Mouse (Mus musculus): ENCODE measurements at regions not wholly inside any gene's neighbourhood (a gene's known extent, or its start where the extent isn't known, plus 50 kb on each side); places are given as distances from the start of the nearest gene placed in this dataset.

DNA sequence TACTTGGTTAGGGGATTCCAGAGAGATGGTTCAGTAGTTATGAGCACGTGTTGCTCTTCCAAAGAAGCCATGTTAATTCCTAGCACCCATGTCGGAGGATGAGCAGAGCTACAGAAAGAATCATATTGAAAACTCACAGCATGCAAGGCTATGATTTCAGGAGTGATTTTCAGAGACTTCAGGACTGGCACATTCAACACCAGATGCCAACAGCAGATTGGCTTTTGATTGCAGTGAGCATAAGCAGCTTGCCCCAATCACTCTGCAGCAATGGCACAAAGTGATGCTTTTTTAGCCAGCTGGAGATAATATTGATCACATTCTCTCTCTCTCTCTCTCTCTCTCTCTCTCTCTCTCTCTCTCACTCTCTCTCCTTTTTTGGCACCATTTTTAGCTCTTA lies 166.6 kb upstream of the Chrm3 start:
- DNase-seq, result no peak

DNA sequence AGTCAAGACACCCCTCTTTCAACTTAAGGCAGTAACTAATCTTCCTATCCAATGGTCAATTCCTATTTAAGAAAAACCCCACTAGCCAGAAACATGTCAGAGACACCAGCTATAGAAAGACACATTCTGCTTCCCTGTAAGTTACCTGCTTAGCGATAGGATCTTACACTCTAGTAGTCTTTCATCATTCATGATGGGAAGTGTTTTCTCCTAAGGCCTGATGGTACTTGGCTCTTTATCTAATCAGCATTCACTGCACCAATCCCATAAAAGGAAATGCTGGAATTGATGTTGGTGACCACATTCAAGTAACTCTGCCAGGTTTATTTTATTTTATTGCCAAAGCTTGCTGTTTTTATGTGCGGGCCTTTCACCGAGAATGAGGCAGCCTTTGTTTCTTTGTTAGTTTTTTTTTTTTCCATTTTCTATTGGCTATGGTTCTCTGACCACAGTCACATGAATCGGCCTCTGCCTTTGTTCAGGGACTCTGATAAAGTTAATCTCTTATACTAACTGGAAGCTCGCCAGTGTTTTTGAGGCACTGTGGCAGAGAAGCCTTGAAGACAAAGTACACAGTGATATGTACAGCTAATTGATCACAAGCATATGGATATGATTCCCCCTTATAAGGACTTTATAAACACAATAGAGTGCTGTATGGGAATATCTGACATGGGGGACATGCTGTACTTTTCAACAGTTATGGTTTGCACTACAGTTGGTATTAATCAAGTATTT lies 166.0 kb upstream of the Chrm3 start:
- DNase-seq, result no peak

DNA sequence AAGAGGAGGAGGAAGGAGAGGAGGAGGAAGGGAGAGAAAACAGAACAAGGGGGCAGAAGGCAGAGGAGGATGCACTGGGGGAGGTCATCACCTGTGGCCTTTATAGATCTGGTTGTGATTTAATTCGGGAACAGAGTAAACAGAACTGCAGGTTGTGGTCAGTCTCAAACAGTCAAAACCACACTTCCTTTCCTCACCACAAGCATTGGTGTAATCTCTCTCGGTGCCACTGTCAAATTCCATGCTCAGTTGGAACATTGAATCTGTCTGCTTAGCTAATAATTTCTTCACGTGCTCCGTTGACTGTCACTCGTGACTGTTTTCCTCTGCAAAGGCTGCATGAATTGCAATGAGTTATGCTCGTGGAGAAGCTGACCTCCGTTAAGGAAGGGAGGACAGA lies 143.6 kb upstream of the Chrm3 start:
- no peak for DNase-seq

DNA sequence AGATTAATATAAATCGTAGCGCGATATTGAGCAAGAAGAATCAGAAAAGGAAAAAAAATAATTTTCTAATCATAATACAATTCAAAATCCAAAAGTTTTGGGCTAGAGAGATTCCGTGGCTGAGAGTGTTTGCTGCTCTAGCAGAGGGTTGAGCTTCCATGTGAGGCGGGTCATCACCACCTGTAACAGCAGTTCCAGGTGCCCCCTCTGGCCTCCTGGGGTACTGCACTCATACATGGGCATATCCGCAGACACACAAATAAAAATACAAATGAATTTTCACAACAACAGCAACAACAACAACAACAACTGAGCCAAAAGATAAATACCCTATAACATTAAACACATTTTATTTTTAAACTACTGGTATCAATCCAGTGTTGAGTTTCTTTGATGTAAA lies 94.7 kb upstream of the Chrm3 start:
- peak in 1 of 2 experiments; percentile 4 for DNase-seq

DNA sequence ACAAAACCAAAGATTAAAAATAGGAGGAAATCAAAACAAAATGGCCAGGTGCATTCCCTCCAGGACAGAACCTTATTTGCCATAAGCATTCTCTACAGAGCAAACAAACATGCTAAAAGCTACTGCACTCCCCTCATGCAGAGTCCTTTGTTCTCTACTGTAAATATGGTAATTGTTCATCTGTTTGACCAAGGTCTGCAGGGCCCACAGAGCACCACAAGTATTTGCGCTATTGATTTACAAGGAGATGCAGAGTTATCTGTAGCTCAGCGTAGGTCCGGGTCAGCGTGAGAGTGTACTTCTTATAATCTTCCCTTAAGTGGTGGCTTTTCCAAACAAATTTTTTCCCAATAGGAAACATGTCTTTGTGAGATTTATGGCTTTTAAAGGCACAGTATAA lies 94.0 kb upstream of the Chrm3 start:
- DNase-seq, result no peak

DNA sequence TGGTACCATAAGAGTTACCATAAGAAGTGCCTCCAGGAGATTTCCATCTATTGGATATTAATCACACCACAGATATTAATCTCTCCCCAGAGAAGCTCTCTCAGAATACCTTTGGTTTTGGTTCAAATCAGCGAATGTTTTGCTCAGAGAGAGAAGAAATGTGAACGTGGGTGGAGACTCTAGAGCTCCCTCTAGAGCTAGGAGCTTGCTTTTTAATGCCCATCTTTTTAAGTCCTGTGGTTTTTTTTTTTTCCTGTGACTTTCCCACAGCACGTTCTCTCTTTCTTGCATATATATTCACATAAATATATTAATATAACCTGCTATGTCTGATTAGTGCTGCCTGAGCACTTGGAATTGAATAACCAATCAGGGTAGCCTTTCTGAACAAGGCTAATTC lies 90.4 kb upstream of the Chrm3 start:
- peak in 1 of 2 experiments; percentile 15 for DNase-seq

DNA sequence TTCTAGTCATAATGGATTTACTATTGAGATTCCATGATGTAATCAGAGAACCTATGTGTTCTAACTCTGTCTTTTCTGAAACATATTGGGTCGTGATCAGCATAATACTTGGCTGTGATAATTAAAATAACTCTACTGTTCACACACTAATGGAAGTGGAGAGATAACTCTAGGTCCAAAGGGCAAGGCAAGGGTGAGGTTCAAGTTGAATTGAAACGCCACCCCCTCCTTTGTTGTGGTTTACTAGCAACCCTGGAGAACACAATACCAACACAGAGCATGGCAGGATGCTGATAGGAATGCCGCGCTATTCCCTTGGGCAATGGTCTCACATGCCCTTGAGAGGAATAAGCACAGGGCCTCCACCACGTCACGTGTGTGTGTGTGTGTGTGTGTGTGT lies 88.9 kb upstream of the Chrm3 start:
- no peak for DNase-seq

DNA sequence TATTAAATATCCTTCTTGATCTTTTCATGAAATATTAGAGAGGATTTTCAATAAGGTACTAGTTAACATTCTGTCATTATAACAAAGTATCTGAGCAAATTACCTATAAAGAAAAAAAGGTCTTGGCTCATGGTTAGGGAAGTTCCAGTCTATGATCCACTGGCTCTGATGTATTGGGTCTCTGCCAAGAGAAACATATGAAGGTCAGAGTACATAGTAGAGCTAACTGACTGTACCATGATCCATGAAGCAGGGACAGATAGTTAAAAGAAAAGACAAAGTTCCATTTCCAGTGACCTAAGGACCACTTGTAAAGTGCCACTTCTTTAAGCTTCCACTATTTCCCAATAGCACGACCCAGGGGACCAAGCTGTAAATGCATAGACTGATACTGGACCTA lies 87.2 kb upstream of the Chrm3 start:
- DNase-seq, result no peak

DNA sequence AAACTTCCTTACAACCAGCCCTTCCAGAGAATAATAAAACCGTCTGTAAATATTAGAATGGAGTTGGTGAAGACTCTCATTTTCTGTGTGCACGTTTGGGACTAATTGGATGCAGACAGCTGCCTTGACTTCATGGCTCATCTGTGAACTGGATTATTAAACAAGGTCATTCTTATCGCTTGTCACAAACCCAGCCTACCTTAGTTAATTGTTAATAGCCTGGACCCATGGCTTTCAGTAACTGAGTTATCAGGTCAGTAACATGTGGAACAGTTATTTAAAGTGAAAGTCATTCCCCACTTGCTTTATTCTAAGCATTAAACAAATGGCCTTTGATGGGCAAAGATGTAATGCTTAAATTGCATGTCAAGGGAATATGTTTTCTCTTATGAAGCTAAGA lies 85.0 kb upstream of the Chrm3 start:
- no peak for DNase-seq

All from kidney, postnatal 25 days (tissue).